Mouse (Mus musculus) hematopoietic stem cell, adult 5-6 weeks (primary cell): Measurements from ENCODE around the gene Cyp19a1. TPM values are rescaled to one million over a fixed set of nuclear protein-coding genes. Genes with fewer than 3 reads are reported as not detected.

Source experiments
- ATAC-seq, 2 experiments: fragments of 125-278 bp in 1 of 2; replicated peaks in 1 of 2; 2 replicates each; pipeline ENCODE4 v1.8.0; 2016 to 2017; ENCODE audit warnings: inconsistent platforms in 2 of 2, mild to moderate bottlenecking in 2 of 2, moderate number of reproducible peaks in 2 of 2, low read depth in 1 of 2, moderate TSS enrichment in 1 of 2; ENCODE audit not compliant: low FRiP score in 2 of 2, poor library complexity in 2 of 2, severe bottlenecking in 2 of 2, insufficient read depth in 1 of 2, low TSS enrichment in 1 of 2
- total RNA-seq: library from RNA; stranded (forward); fragments of 172-1452, 232-1000 nt; gene quantifications from 2 replicates; pipeline ENCODE4 v1.2.3, GENCODE M21; 2017

Gene Cyp19a1
- not detected in 2 replicates for total RNA-seq

- ATAC-seq = no peak
Observed at GRCm38 (mm10) chr9:54268010-54268409, at the start of gene Cyp19a1. Cyp19a1 (minus strand) TSS chr9:54268110.

DNA sequence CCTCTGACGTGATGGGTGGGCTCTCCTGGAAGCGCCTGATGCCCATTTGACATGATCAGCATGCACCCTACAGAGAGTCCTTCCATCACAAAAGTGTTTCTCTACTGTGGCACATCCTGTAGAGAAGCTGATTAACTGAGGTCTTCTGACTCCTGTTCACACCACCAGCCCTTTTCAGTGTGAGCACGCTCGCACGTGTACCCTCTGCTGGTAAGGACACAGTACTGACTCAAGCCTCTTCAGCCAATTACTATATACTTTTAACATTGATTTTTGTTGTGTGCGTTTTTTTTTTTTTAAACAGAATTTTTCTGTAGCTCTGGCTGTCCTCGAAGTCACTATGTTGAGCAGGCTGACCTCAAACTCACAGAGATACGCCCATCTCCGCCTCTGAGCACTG lies 48.5 kb upstream of the Cyp19a1 start:
- no peak for ATAC-seq

GRCm38 (mm10) chr9:54308751-54309358 lies 40.9 kb upstream of the Cyp19a1 start:
- no peak for ATAC-seq

- no peak for ATAC-seq
Observed at GRCm38 (mm10) chr9:54308209-54308608, 40.3 kb upstream of the Cyp19a1 start.

DNA sequence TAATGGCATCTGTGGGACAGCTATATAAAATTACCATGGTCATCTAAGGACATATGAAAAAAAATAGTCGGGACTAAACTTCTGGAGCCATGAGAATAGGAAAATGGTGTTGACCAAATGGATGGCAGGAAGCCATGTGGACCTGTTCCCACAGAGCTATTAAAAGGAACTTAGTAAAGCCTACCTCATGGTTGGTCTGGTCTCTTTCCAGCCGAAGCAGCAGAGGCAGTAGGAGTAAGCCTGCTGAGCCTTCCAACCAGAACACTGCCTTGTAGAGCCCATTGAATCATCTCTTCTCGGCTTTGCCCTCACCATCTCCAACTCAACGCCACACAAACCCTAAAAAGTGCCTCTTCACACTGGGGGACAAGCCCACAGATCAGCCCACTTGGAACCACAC lies 33.3 kb upstream of the Cyp19a1 start:
- no peak for ATAC-seq

- no peak for ATAC-seq
Observed at GRCm38 (mm10) chr9:54299792-54300191, 31.9 kb upstream of the Cyp19a1 start.

DNA sequence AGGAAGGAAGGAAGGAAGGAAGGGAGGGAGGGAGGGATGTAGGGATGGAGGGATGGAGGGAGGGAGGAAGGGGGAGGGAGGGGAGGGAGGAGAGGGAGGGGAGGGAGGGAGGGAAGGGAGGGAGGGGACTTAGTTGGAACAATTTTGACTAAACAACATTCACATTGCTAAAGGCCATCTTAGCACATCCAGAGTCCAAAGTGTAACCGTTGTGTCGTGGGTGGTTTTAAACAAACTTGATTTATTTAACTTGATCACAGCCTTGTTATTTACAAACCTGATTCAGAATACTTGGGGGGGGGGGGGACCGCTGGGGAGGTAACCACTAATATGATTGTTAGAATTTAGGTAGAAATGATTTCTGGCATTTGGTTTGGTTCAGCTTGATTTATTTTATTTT lies 31.5 kb upstream of the Cyp19a1 start:
- ATAC-seq = no peak

- ATAC-seq = no peak
Observed at GRCm38 (mm10) chr9:54287804-54288203, 19.9 kb upstream of the Cyp19a1 start.

DNA sequence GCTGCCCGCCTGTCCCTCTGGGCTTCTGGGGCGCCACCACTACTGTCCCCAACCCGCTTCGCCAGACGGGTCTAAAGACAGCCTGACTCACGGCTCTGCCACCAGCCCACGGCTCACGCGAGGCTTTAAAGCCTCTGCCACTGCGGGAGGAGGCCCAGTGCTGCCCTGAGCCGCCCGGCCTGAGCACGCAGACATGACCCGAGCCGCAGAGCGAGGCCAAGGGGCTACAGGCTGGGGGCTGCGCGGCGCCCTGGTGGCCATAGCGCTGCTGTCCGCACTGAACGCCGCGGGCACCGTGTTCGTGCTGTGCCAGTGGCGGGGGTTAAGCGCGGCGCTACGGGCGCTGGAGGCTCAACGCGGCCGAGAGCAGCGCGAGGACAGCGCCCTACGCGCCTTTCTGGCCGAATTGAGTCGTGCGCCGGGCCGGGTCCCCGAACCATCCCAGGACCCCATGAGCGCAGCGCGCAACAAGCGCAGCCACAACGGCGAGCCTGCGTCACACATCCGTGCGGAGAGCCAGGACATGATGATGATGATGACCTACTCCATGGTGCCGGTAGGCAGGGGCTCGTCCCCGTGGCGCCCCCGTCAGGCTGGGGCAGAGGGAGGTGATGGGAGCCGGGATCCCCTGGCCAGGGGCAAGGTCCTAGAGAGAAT lies 18.5 kb upstream of the Cyp19a1 start, which contains the start of gene Gldn:
Gene Gldn (plus strand): TSS at position 156 of the 657 bp plus-strand sequence.
- no peak for ATAC-seq

GRCm38 (mm10) chr9:54279046-54279589 lies 11.2 kb upstream of the Cyp19a1 start:
- ATAC-seq = no peak

- no peak for ATAC-seq
Observed at GRCm38 (mm10) chr9:54275283-54275682, 7.4 kb upstream of the Cyp19a1 start.

GRCm38 (mm10) chr9:54270889-54271288 lies 3.0 kb upstream of the Cyp19a1 start:
- no peak for ATAC-seq

- ATAC-seq = no peak
Observed at GRCm38 (mm10) chr9:54269987-54270386, 2.1 kb upstream of the Cyp19a1 start.

DNA sequence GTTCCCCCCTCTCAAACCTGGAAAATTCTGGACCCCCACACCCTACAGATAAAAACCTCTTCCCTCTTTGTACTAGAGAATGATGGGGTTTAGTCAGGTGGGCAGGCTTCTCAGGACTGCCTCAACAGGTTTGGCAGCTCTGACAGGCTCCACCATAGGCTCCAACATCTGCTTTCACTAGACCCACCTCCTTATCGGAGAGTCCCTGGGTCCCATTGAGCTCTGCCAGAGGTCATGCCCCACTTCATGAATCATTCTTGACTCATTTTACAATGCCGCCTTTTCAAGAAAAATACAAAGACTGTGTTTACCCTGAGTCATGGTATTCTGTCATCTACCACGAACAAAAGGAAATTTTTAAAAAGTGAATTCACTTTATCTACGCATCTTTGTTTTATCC lies 3.2 kb downstream of the Cyp19a1 start:
- ATAC-seq = no peak

DNA sequence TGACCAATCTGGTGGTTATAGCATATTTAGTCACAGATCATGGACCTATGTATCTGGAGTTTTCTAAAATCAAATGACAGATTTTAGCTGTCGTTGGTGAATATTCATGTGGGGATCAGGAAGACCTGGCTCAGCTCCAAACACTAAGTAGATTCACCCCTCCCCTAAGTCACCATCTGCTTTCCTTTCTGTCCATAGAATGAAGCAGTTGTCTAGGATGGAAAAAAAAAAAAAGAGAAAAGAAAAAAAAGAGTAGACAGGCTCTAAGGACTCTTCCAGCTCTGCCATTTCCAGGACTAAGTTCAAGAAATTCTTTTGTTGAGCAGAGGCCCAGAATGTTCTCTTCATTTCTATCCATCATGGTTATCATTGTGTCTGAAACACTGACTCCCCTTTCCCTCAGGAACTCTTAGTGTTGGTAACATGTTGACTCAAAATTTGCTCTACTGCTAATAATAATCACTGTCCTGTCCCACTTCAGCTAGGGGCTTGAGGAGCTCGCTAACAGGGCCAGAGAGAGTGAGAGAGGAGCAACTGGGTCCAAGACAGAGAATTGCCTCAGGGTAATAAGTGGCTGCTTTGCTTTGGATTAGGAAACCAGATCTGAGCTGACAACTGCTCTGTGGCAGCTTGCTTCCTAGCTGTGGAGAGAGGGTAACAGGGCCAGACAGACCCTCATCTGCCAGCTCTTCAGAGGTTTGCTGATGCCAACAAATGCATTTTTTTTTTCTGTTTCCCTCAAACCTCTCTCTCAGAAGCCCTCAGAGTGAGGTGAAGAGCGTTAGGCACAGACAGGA lies 22.8 kb downstream of the Cyp19a1 start:
- ATAC-seq = no peak

- ATAC-seq = no peak
Observed at GRCm38 (mm10) chr9:54227580-54227979, 40.3 kb downstream of the Cyp19a1 start.

DNA sequence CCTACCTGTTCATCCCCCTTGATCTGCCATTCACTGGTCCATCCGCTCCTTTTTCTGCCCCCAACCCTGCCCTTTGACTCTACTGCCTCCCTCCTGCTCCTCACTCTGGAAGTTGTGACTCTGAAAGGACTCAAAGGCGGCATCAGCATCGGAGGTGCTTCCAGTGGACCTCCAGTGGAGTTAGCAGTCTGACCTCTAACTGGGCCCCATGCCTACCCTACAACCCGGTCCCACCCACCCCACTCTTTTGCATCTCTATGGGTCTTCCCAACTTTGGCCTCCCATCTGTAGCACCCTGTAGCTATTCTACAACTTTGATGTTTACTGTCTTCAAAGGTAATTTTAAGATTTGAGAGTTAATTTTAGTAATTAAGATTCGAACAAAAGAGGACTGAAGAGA lies 51.4 kb downstream of the Cyp19a1 start:
- no peak for ATAC-seq

- no peak for ATAC-seq
Observed at GRCm38 (mm10) chr9:54214881-54215280, 53.0 kb downstream of the Cyp19a1 start.
